Mouse (Mus musculus): ENCODE measurements around the gene Cfap97.

DNA sequence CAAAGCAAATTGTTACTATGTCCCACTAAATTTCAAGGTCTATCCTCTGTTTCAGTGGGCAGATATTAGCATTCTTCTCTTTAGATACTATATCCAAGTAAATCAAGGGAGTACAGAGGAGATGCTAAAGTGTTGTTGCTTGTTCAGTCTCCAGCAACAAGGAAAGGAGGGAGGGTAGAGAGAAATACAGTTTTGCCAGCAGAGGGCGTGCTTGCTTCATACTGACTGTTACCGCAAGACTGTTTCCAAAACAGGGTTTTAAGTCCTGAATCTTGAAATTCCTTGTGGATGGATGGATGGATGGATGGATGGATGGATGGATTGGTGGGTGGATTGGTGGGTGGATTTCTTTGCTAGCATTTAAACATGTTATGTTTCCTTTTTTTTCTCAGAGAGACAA lies 33.8 kb downstream of the Cfap97 start:
- TF ChIP-seq CHD2 (IDR thresholded peaks at IDR 0.05; ENCODE audit: low read depth, low read length) (no peak), ZC3H11A (IDR thresholded peaks at IDR 0.05; ENCODE audit: borderline replicate concordance, low read depth, low read length) (peak; percentile 70; the same call in 1 of the 2 replicates), ZNF384 (IDR thresholded peaks at IDR 0.05; ENCODE audit: low read depth, low read length) (no peak)

Data from ES-E14 (cell line).